Mouse (Mus musculus) heart, embryonic 13.5 days (tissue): Measurements from ENCODE around the gene Rims1. TPM values are rescaled to one million over a fixed set of nuclear protein-coding genes. Genes with fewer than 3 reads are reported as not detected.

ENCODE experiments used
- ATAC-seq: fragments of 200-750 bp; cut with Nextera tagmentation; 2 replicates; pipeline ENCODE4 v1.8.0; 2017; ENCODE audit warnings: moderate TSS enrichment; ENCODE audit not compliant: insufficient number of reproducible peaks, low FRiP score, low TSS enrichment; ENCODE audit errors: extremely low read depth
- H3K27ac ChIP-seq: fragments of 300-500 bp; sonication (generic); replicated peaks from 2 replicates; pipeline ENCODE4 v1.5.1; 2015; ENCODE audit warnings: moderate library complexity, mild to moderate bottlenecking, inconsistent platforms
- H3K27me3 ChIP-seq: fragments of 300-500 bp; sonication (generic); replicated peaks from 2 replicates; pipeline ENCODE4 v1.6.1; 2015; ENCODE audit warnings: mild to moderate bottlenecking, inconsistent platforms
- H3K36me3 ChIP-seq: fragments of 300-500 bp; sonication (generic); 2 replicates; pipeline ENCODE4 v1.6.1; 2015; ENCODE audit warnings: mild to moderate bottlenecking, inconsistent platforms
- H3K4me1 ChIP-seq: fragments of 300-500 bp; sonication (generic); 2 replicates; pipeline ENCODE4 v1.6.1; 2015; ENCODE audit warnings: inconsistent platforms
- H3K4me2 ChIP-seq: fragments of 300-500 bp; sonication (generic); 2 replicates; pipeline ENCODE4 v1.6.1; 2015; ENCODE audit warnings: inconsistent platforms, mild to moderate bottlenecking, moderate library complexity
- H3K4me3 ChIP-seq: fragments of 300-500 bp; sonication (generic); 2 replicates; pipeline ENCODE4 v1.5.1; 2015; ENCODE audit warnings: moderate library complexity, mild to moderate bottlenecking, inconsistent platforms
- H3K9ac ChIP-seq: fragments of 300-500 bp; sonication (generic); 2 replicates; pipeline ENCODE4 v1.6.1; 2015; ENCODE audit warnings: inconsistent platforms, mild to moderate bottlenecking, moderate library complexity
- H3K9me3 ChIP-seq: fragments of 300-500 bp; sonication (generic); 2 replicates; pipeline ENCODE4 v1.6.1; 2016; ENCODE audit warnings: inconsistent platforms
- WGBS: fragments of 180-500 bp; shearing (Covaris S2); methylation state at CpG from one replicate; pipeline ENCODE4 v1.1.7; 2015; ENCODE audit warnings: mixed read lengths; 5-methylcytosine and 5-hydroxymethylcytosine counted together
- polyA plus RNA-seq: library from polyadenylated mRNA; unstranded; fragments of >200 nt; fragmentation: Nextera tagmentation; extraction: Ambion mirVana; gene quantifications from 2 replicates; pipeline ENCODE4 v1.2.1, GENCODE M21; 2015

Gene Rims1
- polyA plus RNA-seq, 1 experiment from 2014 or later, result 1.4 TPM

DNA sequence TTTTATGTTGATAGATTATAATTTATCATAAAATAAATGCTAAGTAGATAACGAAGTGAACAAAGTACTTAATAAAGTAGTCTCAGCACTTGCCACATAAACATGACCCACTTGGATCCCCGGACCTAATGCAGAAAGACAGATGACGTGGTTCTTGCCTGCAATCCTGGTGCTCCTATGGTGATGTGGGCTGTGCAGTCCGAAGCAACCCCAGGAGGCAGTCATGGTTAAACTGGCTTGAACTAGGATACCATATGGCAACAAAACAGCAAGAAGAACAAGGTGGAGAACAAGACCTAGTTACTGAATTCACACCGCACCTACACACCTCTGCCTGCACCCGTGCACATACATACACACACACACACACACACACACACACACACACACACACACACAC, 173.8 kb downstream of the Rims1 start:
- H3K9me3 ChIP-seq, result no peaks in the 10 kb centered on the region
- no peak overlapping the region for H3K4me2 ChIP-seq
- 0 out of 2 replicates have a peak, but pooled peaks cover 9% of the 10 kb centered on the region for H3K4me1 ChIP-seq
- H3K27me3 ChIP-seq, result no peaks in the 10 kb centered on the region
- no peaks in the 10 kb centered on the region for H3K36me3 ChIP-seq
- no peak for ATAC-seq
- no peak overlapping the region for H3K27ac ChIP-seq
- H3K4me3 ChIP-seq, result no peak overlapping the region
- no peak overlapping the region for H3K9ac ChIP-seq
- WGBS, result 77% methylated on average over 6 of the region's 6 CpGs

DNA sequence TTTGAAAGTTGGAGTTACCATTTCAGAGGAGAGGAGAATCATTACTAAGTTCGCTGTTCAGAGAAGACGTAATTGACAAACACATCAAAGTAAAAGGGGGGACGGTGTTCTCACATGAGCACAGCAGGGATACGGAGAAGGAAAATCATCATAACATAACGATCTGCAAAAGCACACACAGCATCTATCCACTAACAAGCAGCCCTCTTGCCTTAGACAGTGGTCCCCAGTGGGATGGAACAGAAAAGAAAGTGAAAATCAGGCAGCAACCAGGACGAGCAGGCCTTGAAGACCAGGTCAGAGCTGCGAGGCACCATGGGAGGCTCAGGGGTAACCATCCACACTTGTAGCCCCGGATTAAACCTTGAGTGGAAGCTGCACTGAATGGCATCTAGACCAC, 176.8 kb downstream of the Rims1 start:
- Histone ChIP-seq H3K4me1 (0 out of 2 replicates have a peak, but pooled peaks cover 12% of the 10 kb centered on the region), H3K27ac (no peak overlapping the region), H3K27me3 (no peaks in the 10 kb centered on the region), H3K4me2 (no peak overlapping the region), H3K4me3 (no peak overlapping the region), H3K9me3 (no peaks in the 10 kb centered on the region), H3K36me3 (no peaks in the 10 kb centered on the region), H3K9ac (no peak overlapping the region)
- WGBS, result 82% methylated on average over 8 of the region's 8 CpGs
- ATAC-seq, result no peak

DNA sequence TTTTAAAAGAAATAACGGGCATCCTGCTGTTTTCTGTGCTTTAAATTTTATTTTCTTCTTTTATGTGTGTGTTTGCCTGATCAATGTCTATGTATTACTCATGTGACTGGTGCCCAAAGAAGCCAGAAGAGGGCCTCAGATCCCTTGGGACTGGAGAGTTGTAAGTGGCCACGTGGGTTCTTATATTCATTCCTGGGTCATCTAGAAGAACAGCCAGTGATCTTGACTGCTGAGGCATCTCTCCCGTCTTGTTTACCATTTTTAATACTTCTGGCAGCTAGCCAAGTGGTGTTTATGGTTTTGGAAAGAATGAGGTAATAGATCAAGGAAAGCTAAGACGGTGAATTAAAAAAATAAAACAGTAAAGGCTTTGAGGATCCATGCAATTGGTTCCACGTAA, 178.8 kb downstream of the Rims1 start:
- H3K27ac ChIP-seq, result no peak overlapping the region
- no peak overlapping the region for H3K4me3 ChIP-seq
- H3K9ac ChIP-seq, result no peak overlapping the region
- H3K9me3 ChIP-seq, result no peaks in the 10 kb centered on the region
- ATAC-seq, result no peak
- no peak overlapping the region for H3K4me2 ChIP-seq
- H3K36me3 ChIP-seq, result no peaks in the 10 kb centered on the region
- WGBS, result 44% methylated on average over 5 of the region's 5 CpGs
- H3K4me1 ChIP-seq, result 0 out of 2 replicates have a peak, but pooled peaks cover 12% of the 10 kb centered on the region
- no peaks in the 10 kb centered on the region for H3K27me3 ChIP-seq

DNA sequence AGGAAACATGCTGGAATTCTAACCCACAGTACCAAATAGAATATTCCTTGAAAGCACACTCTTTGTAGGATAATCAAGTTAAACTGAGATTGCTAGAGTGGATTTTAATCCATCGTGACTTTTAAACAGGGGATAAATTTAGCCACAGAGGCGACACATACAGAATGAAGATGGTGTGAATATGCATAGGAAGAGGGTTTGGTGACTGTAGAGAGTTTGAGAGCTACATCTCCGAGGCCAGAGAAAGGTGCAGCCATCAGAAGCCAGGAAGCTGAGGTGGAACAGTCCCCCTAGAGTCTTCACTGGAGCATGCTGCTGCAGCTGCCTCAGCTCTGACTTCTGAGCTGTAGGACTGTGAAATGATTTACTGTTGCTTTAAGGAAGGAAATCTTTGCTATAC, 179.5 kb downstream of the Rims1 start:
- H3K27ac ChIP-seq, result no peak overlapping the region
- ATAC-seq, result no peak

DNA sequence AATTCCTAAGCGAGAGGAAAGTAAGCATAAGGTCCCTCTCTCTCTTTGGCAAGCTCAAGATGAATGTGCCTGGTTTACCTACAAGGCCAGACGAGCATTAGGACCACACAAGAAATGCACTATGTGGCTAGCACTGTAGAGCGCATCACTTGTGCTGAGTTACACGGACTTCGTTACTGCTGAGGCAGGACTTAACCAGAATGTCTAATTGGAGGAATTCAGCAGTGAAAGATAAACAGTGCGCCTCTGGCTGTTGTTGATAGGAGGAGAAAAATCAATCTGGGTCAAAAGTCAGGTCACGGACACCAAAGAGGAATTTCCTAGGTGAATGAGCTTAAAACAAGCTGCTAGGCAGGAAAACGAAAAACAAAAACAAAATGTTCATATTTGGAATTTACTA, 185.0 kb downstream of the Rims1 start:
- no peak for ATAC-seq
- WGBS, result 57% methylated on average over 8 of the region's 8 CpGs
- H3K9ac ChIP-seq, result no peak overlapping the region
- no peak overlapping the region for H3K27ac ChIP-seq
- no peaks in the 10 kb centered on the region for H3K9me3 ChIP-seq
- H3K4me3 ChIP-seq, result no peak overlapping the region
- H3K4me2 ChIP-seq, result no peak overlapping the region
- H3K36me3 ChIP-seq, result no peaks in the 10 kb centered on the region
- 0 out of 2 replicates have a peak, but pooled peaks cover 3% of the 10 kb centered on the region for H3K4me1 ChIP-seq
- no peaks in the 10 kb centered on the region for H3K27me3 ChIP-seq

More for the DNA sequence above, 179.5 kb downstream of the Rims1 start:
- Histone ChIP-seq H3K27me3 (no peaks in the 10 kb centered on the region), H3K4me3 (no peak overlapping the region), H3K4me2 (no peak overlapping the region), H3K36me3 (no peaks in the 10 kb centered on the region), H3K9me3 (no peaks in the 10 kb centered on the region), H3K4me1 (0 out of 2 replicates have a peak, but pooled peaks cover 12% of the 10 kb centered on the region), H3K9ac (no peak overlapping the region)
- WGBS, result 40% methylated on average over 3 of the region's 3 CpGs

DNA sequence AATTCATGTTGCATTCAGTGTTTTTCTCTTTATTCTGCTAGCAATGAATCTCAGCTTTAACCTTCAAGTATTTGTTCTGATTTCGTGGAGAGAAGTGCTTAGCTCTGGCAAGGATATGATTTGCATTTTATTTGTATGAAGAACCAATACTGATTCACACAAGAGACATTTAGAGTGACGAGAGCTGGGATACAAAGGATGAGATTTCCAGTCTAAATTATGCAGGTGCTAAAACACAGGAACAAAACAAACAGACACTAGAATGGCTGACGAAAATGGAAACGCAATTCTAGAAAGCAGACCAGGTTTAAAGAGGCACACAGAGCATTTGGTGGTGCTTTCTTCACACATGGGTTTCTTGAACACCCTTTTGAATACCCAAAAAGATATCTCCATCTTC, 190.2 kb downstream of the Rims1 start:
- ATAC-seq, result no peak
- 78% methylated on average over 4 of the region's 4 CpGs for WGBS
- H3K27me3 ChIP-seq, result no peaks in the 10 kb centered on the region
- H3K4me3 ChIP-seq, result no peak overlapping the region
- H3K9ac ChIP-seq, result no peak overlapping the region
- H3K4me2 ChIP-seq, result no peak overlapping the region
- no peaks in the 10 kb centered on the region for H3K36me3 ChIP-seq
- H3K9me3 ChIP-seq, result no peaks in the 10 kb centered on the region
- no peak overlapping the region for H3K27ac ChIP-seq
- H3K4me1 ChIP-seq, result peaks cover 9% of the 10 kb centered on the region

DNA sequence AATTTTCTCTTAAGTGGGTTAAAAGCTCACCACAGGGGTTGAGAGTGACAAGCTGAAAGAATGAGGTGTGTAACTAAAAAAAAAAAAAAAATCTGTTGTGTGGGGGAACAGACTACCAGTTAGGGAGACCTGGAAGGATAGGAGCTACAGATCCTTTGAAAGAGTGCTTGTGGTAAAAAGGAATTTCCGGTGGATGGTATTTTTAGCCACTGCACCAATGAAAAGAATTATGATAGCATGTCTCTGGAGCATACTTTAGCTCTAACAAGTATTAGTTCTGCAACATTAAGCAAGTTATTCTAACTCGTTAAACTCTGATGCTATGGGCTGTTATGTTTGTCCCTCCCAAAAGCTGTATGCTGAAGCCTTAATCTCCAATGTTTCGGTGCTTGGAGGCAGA, 192.2 kb downstream of the Rims1 start:
- no peaks in the 10 kb centered on the region for H3K9me3 ChIP-seq
- H3K4me3 ChIP-seq, result no peak overlapping the region
- peaks cover 9% of the 10 kb centered on the region for H3K4me1 ChIP-seq
- H3K27me3 ChIP-seq, result no peaks in the 10 kb centered on the region
- no peak overlapping the region for H3K4me2 ChIP-seq
- no peaks in the 10 kb centered on the region for H3K36me3 ChIP-seq
- no peak overlapping the region for H3K9ac ChIP-seq
- ATAC-seq, result no peak
- no peak overlapping the region for H3K27ac ChIP-seq
- WGBS, result 61% methylated on average over 3 of the region's 3 CpGs

DNA sequence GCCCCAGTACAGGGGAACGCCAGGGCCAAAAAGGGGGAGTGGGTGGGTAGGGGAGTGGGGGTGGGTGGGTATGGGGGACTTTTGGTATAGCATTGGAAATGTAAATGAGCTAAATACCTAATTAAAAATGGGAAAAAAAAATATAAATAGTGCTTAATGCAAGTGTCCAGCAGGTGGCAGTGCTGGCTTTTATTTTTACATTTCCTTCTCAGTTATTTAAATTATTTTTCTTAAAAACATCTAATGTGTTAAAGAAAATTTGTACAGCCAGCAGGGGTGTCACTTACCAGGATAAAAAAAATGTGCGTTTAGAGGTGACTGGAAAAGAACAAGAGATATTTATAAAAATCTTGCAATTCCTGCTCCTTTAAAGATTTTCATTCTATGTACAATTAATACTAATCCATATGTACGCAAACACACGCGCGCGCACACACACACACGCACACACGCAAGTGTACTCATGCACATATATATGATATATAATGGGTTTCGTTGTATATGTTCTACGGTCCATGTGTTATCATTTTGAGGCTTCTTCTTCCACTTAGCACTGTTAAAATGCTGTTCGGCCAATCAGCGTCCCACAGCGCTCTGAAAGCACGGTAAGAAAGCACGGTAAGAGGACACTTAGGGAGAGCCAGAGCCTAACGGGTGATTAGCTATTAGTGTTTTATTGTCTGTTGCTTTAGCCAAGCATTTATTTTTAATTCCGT, 201.3 kb downstream of the Rims1 start:
- ATAC-seq, result no peak
- 62% methylated on average over 17 of the region's 18 CpGs for WGBS
- H3K4me2 ChIP-seq, result 0 out of 2 replicates have a peak overlapping the region, but pooled peaks have one; percentile 18
- H3K9ac ChIP-seq, result no peak overlapping the region
- H3K27me3 ChIP-seq, result no peaks in the 10 kb centered on the region
- H3K27ac ChIP-seq, result no peak overlapping the region
- H3K4me1 ChIP-seq, result no peaks in the 10 kb centered on the region
- H3K4me3 ChIP-seq, result no peak overlapping the region
- no peaks in the 10 kb centered on the region for H3K9me3 ChIP-seq
- no peaks in the 10 kb centered on the region for H3K36me3 ChIP-seq

DNA sequence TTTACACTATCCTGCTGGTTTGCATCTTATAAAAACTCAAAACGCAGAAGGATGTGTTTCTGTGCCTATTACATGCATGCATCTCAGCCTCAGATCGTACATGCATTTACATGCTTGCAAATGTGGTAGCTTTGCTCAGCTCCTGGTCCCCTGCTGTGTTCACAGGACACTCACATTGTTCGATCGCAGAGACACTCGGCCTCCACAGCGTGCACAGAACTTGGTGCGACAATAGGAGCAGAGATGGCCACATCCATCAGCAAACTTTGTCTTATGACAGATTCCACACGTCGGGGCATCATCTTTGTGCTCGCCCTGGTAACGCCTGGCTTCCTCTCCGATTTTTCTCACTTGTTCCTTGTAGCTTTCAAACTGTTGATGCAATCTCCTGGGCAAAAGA, 209.6 kb downstream of the Rims1 start:
- H3K36me3 ChIP-seq, result no peaks in the 10 kb centered on the region
- WGBS, result 81% methylated on average over 12 of the region's 12 CpGs
- ATAC-seq, result no peak
- no peak overlapping the region for H3K4me3 ChIP-seq
- no peaks in the 10 kb centered on the region for H3K27me3 ChIP-seq
- H3K27ac ChIP-seq, result no peak overlapping the region
- 0 out of 2 replicates have a peak, but pooled peaks cover 3% of the 10 kb centered on the region for H3K4me1 ChIP-seq
- H3K9ac ChIP-seq, result no peak overlapping the region
- no peaks in the 10 kb centered on the region for H3K9me3 ChIP-seq
- H3K4me2 ChIP-seq, result no peak overlapping the region

DNA sequence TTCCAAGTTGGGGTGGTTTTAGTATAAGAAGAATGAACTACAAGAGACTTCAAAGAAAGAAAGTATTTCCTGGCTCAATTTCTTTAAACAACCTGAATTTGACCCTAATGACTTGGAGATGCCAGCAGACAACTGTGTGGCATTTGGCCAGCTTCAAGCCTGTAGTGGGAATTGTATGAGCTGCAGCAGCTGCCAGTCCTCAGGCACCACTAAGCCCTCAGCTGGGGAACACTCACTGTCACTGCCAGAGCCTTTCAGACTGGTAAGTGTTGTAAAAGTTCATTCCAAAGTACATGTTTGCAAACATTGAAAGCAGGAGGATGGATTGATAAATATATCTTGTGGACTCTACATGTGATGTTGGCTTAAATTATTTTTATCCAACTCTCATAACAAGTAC, 211.0 kb downstream of the Rims1 start:
- H3K9ac ChIP-seq, result no peak overlapping the region
- ATAC-seq, result no peak
- H3K4me3 ChIP-seq, result no peak overlapping the region
- 0 out of 2 replicates have a peak, but pooled peaks cover 3% of the 10 kb centered on the region for H3K4me1 ChIP-seq
- H3K4me2 ChIP-seq, result no peak overlapping the region
- no peaks in the 10 kb centered on the region for H3K9me3 ChIP-seq
- no peaks in the 10 kb centered on the region for H3K36me3 ChIP-seq
- H3K27ac ChIP-seq, result no peak overlapping the region
- H3K27me3 ChIP-seq, result no peaks in the 10 kb centered on the region

DNA sequence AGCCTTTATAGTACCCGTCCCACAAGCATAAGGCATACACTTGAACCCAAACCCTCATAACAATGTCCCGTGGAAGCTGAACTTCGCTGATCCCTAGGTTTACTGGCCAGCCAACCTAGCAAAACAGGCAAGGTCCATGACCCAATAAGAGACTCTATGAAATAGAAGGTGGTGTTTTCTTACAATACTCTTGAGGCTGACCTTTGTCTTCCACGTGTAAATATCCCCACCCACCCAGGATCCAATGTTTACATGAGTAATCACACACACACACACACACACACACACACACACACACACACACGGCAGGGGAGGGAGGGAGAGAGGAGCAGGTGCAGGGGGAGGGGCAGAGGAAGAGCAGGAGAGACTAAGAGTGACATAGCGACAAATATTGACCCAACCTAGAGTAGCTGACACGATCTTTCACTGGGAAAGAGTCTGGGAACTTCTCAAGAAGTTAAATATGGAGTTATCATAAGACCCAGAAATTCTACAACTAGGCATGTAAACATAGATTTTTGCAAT, 217.9 kb downstream of the Rims1 start:
- Histone ChIP-seq H3K27ac (no peak overlapping the region), H3K9me3 (no peaks in the 10 kb centered on the region), H3K4me2 (no peak overlapping the region), H3K4me1 (no peaks in the 10 kb centered on the region), H3K4me3 (no peak overlapping the region), H3K9ac (no peak overlapping the region), H3K27me3 (no peaks in the 10 kb centered on the region), H3K36me3 (no peaks in the 10 kb centered on the region)
- ATAC-seq, result no peak
- 68% methylated on average over 7 of the region's 7 CpGs for WGBS

DNA sequence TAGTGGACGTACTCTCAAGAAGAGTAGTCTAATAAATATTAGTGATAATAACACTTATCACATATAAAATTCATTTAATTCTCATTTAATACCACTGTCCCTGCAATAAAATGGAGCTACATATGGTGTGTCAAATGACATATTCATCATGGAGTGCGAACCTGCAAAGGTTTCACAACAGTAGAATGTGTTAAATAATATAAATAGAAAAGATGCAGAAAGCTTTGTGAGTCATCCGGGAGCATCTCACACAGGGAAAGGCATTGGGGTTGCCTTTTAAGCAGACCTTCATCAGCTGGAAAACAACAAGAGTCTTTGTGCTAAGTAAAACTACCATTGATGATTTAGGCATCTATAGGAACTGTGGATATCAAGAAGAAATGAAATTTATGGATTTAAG, 220.2 kb downstream of the Rims1 start:
- H3K4me3 ChIP-seq, result no peak overlapping the region
- no peaks in the 10 kb centered on the region for H3K27me3 ChIP-seq
- H3K4me2 ChIP-seq, result no peak overlapping the region
- H3K4me1 ChIP-seq, result no peaks in the 10 kb centered on the region
- no peak for ATAC-seq
- H3K36me3 ChIP-seq, result no peaks in the 10 kb centered on the region
- no peak overlapping the region for H3K27ac ChIP-seq
- H3K9ac ChIP-seq, result no peak overlapping the region
- 68% methylated on average over 3 of the region's 3 CpGs for WGBS
- H3K9me3 ChIP-seq, result no peaks in the 10 kb centered on the region
